Mouse (Mus musculus) lung, adult 2 months (tissue): Measurements from ENCODE around the gene Myocd. TPM values are rescaled to one million over a fixed set of nuclear protein-coding genes. Genes with fewer than 3 reads are reported as not detected.

Source experiments
- DNase-seq: peaks from one replicate; pipeline ENCODE4 v3.0.0; 2022
- H3K4me1 ChIP-seq: fragments of 200-500 bp; 2 replicates; pipeline ENCODE4 v1.6.1; 2011; ENCODE audit warnings: low read length; ENCODE audit not compliant: control insufficient read depth, insufficient read depth
- H3K4me3 ChIP-seq: fragments of 200-500 bp; replicated peaks from 2 replicates; pipeline ENCODE3; 2011; ENCODE audit warnings: low read depth, mild to moderate bottlenecking, control low read depth, low read length; ENCODE audit errors: extremely low read depth
- CTCF ChIP-seq: fragments of 200-500 bp; IDR thresholded peaks from 2 replicates; pipeline ENCODE4 v1.5.1; 2011; ENCODE audit warnings: mild to moderate bottlenecking, low read length, control low read depth; ENCODE audit not compliant: insufficient read depth
- POLR2A ChIP-seq: fragments of 200-500 bp; IDR thresholded peaks from 2 replicates; pipeline ENCODE4 v1.6.1; 2011; ENCODE audit warnings: low read depth, mild to moderate bottlenecking, control low read depth, low read length, borderline replicate concordance; ENCODE audit errors: extremely low read depth
- WGBS: fragments of 180-500 bp; shearing (Covaris S2); methylation state at CpG from one replicate; pipeline ENCODE4 v1.1.7; 2018; 5-methylcytosine and 5-hydroxymethylcytosine counted together
- polyA plus RNA-seq: library from polyadenylated mRNA; depleted of rRNA; stranded (reverse); fragments of >200 nt; gene quantifications from 2 replicates; pipeline ENCODE4 v1.2.3, GENCODE M21; 2012

Gene Myocd
- polyA plus RNA-seq, 1 experiment: 2.7 TPM

- Histone ChIP-seq H3K4me1 (no peaks in the 10 kb centered on the region), H3K4me3 (no peak overlapping the region)
- TF ChIP-seq CTCF (no peak), POLR2A (no peak)
- DNase-seq: no peak
- 48% methylated on average over 10 of the region's 10 CpGs for WGBS
These were observed 43.0 kb downstream of the Myocd start for GRCm38 (mm10) chr11:65226766-65227165.

- Histone ChIP-seq H3K4me1 (no peaks in the 10 kb centered on the region), H3K4me3 (peak overlapping the region; percentile 6)
- WGBS: 40% methylated on average over 9 of the region's 9 CpGs
- peak; percentile 30 for DNase-seq
- TF ChIP-seq CTCF: no peak
- TF ChIP-seq POLR2A: no peak
These were observed 54.7 kb downstream of the Myocd start for GRCm38 (mm10) chr11:65214954-65215629.

GRCm38 (mm10) chr11:65213806-65214205 lies 56.0 kb downstream of the Myocd start:
- Histone ChIP-seq H3K4me3 (no peak overlapping the region), H3K4me1 (no peaks in the 10 kb centered on the region)
- TF ChIP-seq CTCF (no peak), POLR2A (no peak)
- 79% methylated on average over 2 of the region's 2 CpGs for WGBS
- no peak for DNase-seq

GRCm38 (mm10) chr11:65211701-65212100 lies 58.1 kb downstream of the Myocd start:
- 32% methylated on average over 6 of the region's 6 CpGs for WGBS
- H3K4me3 ChIP-seq: no peak overlapping the region
- DNase-seq: no peak
- TF ChIP-seq POLR2A: no peak
- no peak for TF ChIP-seq CTCF
- H3K4me1 ChIP-seq: no peaks in the 10 kb centered on the region

- WGBS: 39% methylated on average over 6 of the region's 6 CpGs
- no peaks in the 10 kb centered on the region for H3K4me1 ChIP-seq
- no peak for TF ChIP-seq CTCF
- TF ChIP-seq POLR2A: no peak
- no peak for DNase-seq
- H3K4me3 ChIP-seq: no peak overlapping the region
These were observed 60.3 kb downstream of the Myocd start for GRCm38 (mm10) chr11:65209441-65209840.

GRCm38 (mm10) chr11:65205306-65205705 lies 64.5 kb downstream of the Myocd start:
- 58% methylated on average over 5 of the region's 5 CpGs for WGBS
- no peak for DNase-seq
- H3K4me1 ChIP-seq: no peaks in the 10 kb centered on the region
- H3K4me3 ChIP-seq: no peak overlapping the region
- TF ChIP-seq POLR2A (no peak), CTCF (no peak)

- no peak for TF ChIP-seq POLR2A
- TF ChIP-seq CTCF: no peak
- H3K4me1 ChIP-seq: no peaks in the 10 kb centered on the region
- H3K4me3 ChIP-seq: no peak overlapping the region
- no peak for DNase-seq
- 68% methylated on average over 13 of the region's 13 CpGs for WGBS
These were observed 65.1 kb downstream of the Myocd start for GRCm38 (mm10) chr11:65204651-65205050.

GRCm38 (mm10) chr11:65203020-65203419 lies 66.8 kb downstream of the Myocd start:
- 79% methylated on average over 1 of the region's 1 CpGs for WGBS
- TF ChIP-seq POLR2A (no peak), CTCF (no peak)
- no peak for DNase-seq
- no peak overlapping the region for H3K4me3 ChIP-seq
- no peaks in the 10 kb centered on the region for H3K4me1 ChIP-seq

GRCm38 (mm10) chr11:65202236-65202635 lies 67.6 kb downstream of the Myocd start:
- H3K4me3 ChIP-seq: no peak overlapping the region
- no peak for DNase-seq
- no peaks in the 10 kb centered on the region for H3K4me1 ChIP-seq
- WGBS: 18% methylated on average over 5 of the region's 5 CpGs
- TF ChIP-seq POLR2A (no peak), CTCF (no peak)

- no peaks in the 10 kb centered on the region for H3K4me1 ChIP-seq
- no peak overlapping the region for H3K4me3 ChIP-seq
- WGBS: 73% methylated on average over 3 of the region's 3 CpGs
- TF ChIP-seq CTCF (no peak), POLR2A (no peak)
- no peak for DNase-seq
These were observed 71.8 kb downstream of the Myocd start for GRCm38 (mm10) chr11:65198026-65198425.
